Mouse (Mus musculus) thymus, adult 18-20 months (tissue): Measurements from ENCODE around the gene Heatr3.
"Not testable (repeated sequence)": the region's sequence is repeated elsewhere in the genome, so short reads cannot be mapped to it uniquely, and the experiment has no call there.

ENCODE experiments used
- DNase-seq, 2 experiments: peaks; one replicate each; pipeline ENCODE4 v3.0.0; 2022; ENCODE audit warnings: mixed read lengths in 2 of 2

The Heatr3 gene

DNA sequence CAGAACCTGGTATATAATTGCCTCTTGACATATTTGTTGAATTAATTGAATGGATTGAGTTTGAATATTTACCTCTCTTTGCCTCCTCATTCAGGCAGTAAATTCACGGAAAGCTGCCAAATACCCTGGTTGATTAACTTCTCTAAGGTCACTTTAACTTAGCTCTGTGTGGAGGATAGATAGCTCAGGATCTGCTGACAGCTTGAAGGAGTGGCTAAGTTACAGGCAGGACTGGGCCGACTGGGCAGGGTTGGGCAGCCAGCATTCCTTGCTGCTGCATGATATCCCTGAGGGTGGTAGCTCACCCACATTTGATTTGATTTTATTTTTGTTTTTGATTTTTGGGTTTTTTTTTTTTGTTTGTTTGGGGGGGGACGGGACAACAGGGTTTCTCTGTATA lies 59.7 kb downstream of the Heatr3 start:
- no peak for DNase-seq

- peak in 1 of 2 experiments; percentile 13 for DNase-seq
These were observed 60.9 kb downstream of the Heatr3 start for GRCm38 (mm10) chr8:88198551-88198944.

- peak; percentile 88 to 89 for DNase-seq
These were observed 61.4 kb downstream of the Heatr3 start, which contains the start of gene Tent4b for GRCm38 (mm10) chr8:88198945-88199571. Gene Tent4b, plus strand, starts transcription at chr8:88199213.

DNA sequence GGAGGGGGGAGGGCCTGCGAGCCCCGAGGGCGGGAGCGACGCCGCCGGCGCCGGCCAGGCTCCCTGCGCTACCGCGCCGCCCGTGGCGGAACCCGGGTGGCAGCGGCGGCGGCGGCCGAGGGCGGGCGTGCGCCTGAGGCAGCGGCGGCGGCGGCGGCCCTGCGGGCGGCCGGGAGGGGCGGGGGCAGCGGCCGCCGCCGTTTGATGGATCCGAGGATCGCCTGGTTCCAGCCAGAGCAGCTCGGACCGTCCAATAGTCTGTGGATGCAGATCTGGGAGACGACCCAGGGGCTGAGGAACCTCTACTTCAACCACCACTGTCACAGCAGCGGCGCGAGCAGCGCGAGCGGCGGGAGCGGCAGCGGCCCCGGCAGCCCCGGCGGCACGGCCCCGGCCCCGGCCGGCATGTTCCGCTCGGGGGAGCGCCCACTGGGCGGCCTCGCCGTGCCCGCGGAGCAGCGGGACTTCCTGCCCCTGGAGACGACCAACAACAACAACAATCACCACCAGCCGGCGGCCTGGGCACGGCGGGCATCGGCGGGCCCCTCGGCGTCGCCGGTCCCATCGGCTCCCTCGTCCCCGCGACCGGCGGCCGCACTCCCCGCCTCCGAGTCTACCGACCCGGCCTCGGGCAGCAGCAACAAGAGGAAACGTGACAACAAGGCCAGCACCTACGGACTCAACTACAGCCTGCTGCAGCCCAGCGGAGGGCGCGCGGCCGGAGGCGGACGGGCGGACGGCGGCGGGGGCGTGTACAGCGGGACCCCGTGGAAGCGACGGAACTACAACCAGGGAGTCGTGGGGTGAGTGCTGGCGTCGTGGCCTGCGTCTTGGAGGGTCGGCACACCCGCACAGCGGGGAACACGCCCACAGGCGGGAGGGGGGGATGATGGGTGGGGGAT lies 62.3 kb downstream of the Heatr3 start:
- peak; percentile 40 to 42 for DNase-seq

DNA sequence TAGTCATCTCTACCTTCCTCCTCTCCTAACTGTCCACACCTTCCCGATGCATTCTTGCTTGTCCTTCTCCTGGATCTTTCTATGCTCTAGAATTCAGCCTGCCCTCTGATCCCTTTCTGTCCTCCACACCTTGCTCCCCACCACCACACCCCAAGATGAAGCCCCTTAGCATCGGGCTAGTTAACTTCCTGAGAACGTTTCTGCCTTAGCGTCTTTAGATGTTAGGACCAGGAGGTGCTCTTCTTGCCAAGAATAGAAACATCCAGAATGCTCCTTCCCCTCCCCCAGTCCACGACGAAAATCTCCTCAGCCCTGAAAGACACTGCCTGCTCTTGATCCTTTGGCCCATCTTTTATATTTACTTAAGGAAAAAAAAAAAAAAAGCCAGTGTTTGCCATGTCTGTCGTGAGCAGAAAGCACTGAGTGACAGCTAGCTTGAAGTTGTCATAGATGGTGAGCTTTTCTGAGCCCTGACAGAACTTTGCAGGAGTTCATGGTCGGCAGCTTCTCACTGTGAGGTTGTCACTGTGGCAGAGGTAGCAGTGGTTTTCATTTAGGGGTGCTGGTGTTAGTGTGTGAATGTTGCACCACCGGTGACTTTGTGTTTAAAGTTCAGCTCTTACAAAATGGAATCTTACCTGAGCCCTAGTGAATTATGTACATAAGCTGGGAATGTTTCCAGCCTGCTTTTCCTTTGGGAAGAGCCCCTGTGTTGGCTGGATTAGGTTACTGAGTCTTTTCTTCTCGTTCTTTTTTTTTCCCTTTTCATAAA lies 63.3 kb downstream of the Heatr3 start:
- DNase-seq, result no peak

DNA sequence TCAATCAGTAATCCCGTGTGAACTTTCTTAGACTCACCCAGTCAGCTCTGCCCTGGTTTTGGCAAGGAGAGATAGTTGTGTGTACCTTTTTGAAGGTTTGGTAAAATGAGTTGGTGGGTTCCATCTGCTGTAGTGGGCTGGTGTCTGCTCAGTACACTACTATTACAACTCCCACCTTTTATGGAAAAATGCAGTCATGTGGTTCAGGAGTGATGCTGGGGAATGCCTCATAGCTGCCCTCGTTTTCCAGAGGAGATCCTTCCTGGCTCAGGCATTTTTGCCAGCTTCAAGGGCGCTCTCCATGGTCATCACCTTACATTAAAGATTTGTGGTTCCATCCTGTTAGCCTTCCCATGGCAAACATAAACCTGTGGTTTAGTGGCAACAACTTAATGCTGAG lies 64.0 kb downstream of the Heatr3 start:
- no peak for DNase-seq

GRCm38 (mm10) chr8:88206016-88206415 lies 68.4 kb downstream of the Heatr3 start:
- no peak for DNase-seq

GRCm38 (mm10) chr8:88207121-88207821 lies 69.6 kb downstream of the Heatr3 start:
- DNase-seq, result no peak

GRCm38 (mm10) chr8:88209930-88210827 lies 72.5 kb downstream of the Heatr3 start:
- DNase-seq, result not testable (repeated sequence)

DNA sequence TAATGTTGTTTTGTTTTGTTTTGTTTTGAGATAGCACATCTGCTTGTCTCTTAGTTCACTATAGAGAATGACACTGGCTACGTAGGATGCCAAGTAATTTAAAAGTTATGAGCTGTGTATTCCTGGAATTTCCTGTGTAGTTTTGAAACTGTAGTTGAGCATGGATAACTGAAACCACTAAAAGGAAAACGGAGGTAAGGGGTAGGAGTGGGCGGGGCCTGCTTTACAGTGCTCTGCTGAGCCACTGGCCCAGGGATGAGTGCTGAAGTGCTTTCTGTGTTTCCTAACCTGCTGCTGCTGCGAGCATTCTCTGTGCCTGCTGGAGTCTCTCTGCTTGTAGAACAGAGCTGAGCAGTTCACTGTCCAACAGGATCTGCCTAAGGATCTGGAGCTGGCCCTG lies 83.7 kb downstream of the Heatr3 start:
- no peak for DNase-seq
